Mouse (Mus musculus) forebrain, embryonic 14.5 days (tissue): Measurements from ENCODE around the gene Pet117. TPM values are rescaled to one million over a fixed set of nuclear protein-coding genes. Genes with fewer than 3 reads are reported as not detected.

Experiments
- ATAC-seq: fragments of 200-750 bp; cut with Nextera tagmentation; 2 replicates; pipeline ENCODE4 v1.8.0; 2017; ENCODE audit warnings: mild to moderate bottlenecking, moderate library complexity
- DNase-seq: peaks from one replicate; pipeline ENCODE4 v3.0.0-alpha.2; 2015; ENCODE audit warnings: low spot score
- H3K27ac ChIP-seq: fragments of 300-500 bp; sonication (generic); 2 replicates; pipeline ENCODE4 v1.5.1; 2014; ENCODE audit warnings: low read depth, mild to moderate bottlenecking, control low read depth, low read length, moderate library complexity
- H3K27me3 ChIP-seq: fragments of 300-500 bp; sonication (generic); replicated peaks from 2 replicates; pipeline ENCODE4 v1.6.1; 2014; ENCODE audit warnings: low read length, control low read depth, mixed read lengths; ENCODE audit not compliant: control insufficient read depth, insufficient read depth
- H3K36me3 ChIP-seq: fragments of 300-500 bp; sonication (generic); 2 replicates; pipeline ENCODE4 v1.6.1; 2014; ENCODE audit warnings: low read length, control low read depth; ENCODE audit not compliant: control insufficient read depth, insufficient read depth
- H3K4me1 ChIP-seq: fragments of 300-500 bp; sonication (generic); 2 replicates; pipeline ENCODE4 v1.6.1; 2014; ENCODE audit warnings: antibody characterized with exemption, low read length, control low read depth; ENCODE audit not compliant: control insufficient read depth, insufficient read depth
- H3K4me2 ChIP-seq: fragments of 300-500 bp; sonication (generic); 2 replicates; pipeline ENCODE4 v1.6.1; 2014; ENCODE audit warnings: mild to moderate bottlenecking, control low read depth, low read length
- H3K4me3 ChIP-seq: fragments of 300-500 bp; sonication (generic); 2 replicates; pipeline ENCODE4 v1.5.1; 2014; ENCODE audit warnings: low read depth, low read length, control low read depth
- H3K9ac ChIP-seq: fragments of 300-500 bp; sonication (generic); 2 replicates; pipeline ENCODE4 v1.6.1; 2014; ENCODE audit warnings: mild to moderate bottlenecking, low read length, control low read depth, moderate library complexity
- H3K9me3 ChIP-seq: fragments of 300-500 bp; sonication (generic); replicated peaks from 2 replicates; pipeline ENCODE4 v1.6.1; 2016; ENCODE audit warnings: low read length, control low read depth, mixed read lengths; ENCODE audit not compliant: control insufficient read depth
- WGBS: fragments of 180-500 bp; shearing (Covaris S2); extraction: QIAGEN DNeasy Blood & Tissue Kit; methylation state at CpG from one replicate; pipeline ENCODE4 v1.1.7; 2014; 5-methylcytosine and 5-hydroxymethylcytosine counted together
- polyA plus RNA-seq: library from polyadenylated mRNA; unstranded; fragments of >200 nt; fragmentation: Nextera tagmentation; extraction: Ambion mirVana; gene quantifications from 2 replicates; pipeline ENCODE4 v1.2.1, GENCODE M21; 2014

Gene Pet117
- polyA plus RNA-seq, 1 experiment from 2014 or later: 0.71 TPM

GRCm38 (mm10) chr2:144400659-144401058 is 31.9 kb downstream of the Pet117 start:
- Histone ChIP-seq H3K27me3 (no peaks in the 10 kb centered on the region), H3K36me3 (peaks cover 80% of the 10 kb centered on the region), H3K4me2 (no peak overlapping the region), H3K27ac (no peak overlapping the region), H3K4me1 (no peaks in the 10 kb centered on the region), H3K4me3 (no peak overlapping the region), H3K9ac (no peak overlapping the region), H3K9me3 (no peaks in the 10 kb centered on the region)
- no peak for ATAC-seq
- no peak for DNase-seq
- WGBS: 90% methylated on average over 6 of the region's 6 CpGs

DNA sequence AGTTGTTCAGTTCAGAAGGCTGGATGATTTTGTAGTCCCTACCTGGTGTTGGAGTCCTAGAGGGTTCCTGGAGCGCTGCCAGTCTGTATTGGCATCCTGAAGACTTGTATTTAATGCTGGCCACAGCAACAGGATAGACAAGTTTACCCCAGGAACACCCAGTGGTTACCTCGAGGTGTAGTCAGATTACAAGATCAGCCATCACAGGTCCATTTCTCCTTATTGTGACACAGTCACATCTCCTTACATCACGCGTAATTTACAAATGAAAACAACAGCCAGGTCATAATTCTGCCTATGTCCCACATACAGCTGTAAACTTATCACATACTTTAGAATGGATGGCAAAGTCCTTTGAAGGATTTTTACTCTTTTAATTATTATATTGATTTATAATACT is 40.2 kb downstream of the Pet117 start:
- 92% methylated on average over 4 of the region's 4 CpGs for WGBS
- DNase-seq (no peak), ATAC-seq (no peak)
- Histone ChIP-seq H3K9ac (no peak overlapping the region), H3K27me3 (no peaks in the 10 kb centered on the region), H3K27ac (no peak overlapping the region), H3K36me3 (peaks cover 56% of the 10 kb centered on the region), H3K9me3 (no peaks in the 10 kb centered on the region), H3K4me3 (no peak overlapping the region), H3K4me1 (no peaks in the 10 kb centered on the region), H3K4me2 (no peak overlapping the region)

GRCm38 (mm10) chr2:144410603-144411002 is 41.8 kb downstream of the Pet117 start:
- no peaks in the 10 kb centered on the region for H3K27me3 ChIP-seq
- H3K4me2 ChIP-seq: no peak overlapping the region
- no peak overlapping the region for H3K27ac ChIP-seq
- 77% methylated on average over 3 of the region's 3 CpGs for WGBS
- no peaks in the 10 kb centered on the region for H3K4me1 ChIP-seq
- ATAC-seq: no peak
- H3K4me3 ChIP-seq: no peak overlapping the region
- no peak overlapping the region for H3K9ac ChIP-seq
- peaks cover 45% of the 10 kb centered on the region for H3K36me3 ChIP-seq
- no peaks in the 10 kb centered on the region for H3K9me3 ChIP-seq
- peak; percentile 3 for DNase-seq

DNA sequence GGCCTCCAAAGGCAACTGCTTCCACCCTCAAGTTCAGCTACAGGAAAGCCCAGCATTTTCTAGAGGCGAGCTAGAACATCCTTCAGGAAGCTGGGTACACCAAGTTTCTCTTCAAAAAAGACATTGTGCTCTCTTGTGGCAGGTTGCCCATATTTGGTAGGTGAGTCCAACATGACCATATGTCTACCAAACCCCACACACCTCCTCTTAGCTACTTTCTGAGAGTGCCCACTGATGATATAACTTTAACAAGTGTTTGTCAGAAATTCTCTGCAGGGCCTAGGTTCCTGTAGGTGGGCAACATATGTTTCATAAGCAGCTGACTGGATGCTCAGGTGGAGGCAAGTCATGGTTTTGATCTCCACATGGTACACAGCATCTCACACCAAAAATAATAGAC is 45.9 kb downstream of the Pet117 start:
- no peak for ATAC-seq
- DNase-seq: no peak
- Histone ChIP-seq H3K4me1 (peaks cover 4% of the 10 kb centered on the region), H3K4me3 (no peak overlapping the region), H3K27ac (no peak overlapping the region), H3K27me3 (no peaks in the 10 kb centered on the region), H3K9me3 (no peaks in the 10 kb centered on the region), H3K36me3 (peaks cover 11% of the 10 kb centered on the region), H3K9ac (no peak overlapping the region), H3K4me2 (no peak overlapping the region)
- 100% methylated on average over 1 of the region's 1 CpGs for WGBS

GRCm38 (mm10) chr2:144416859-144417258 is 48.1 kb downstream of the Pet117 start:
- ATAC-seq (no peak), DNase-seq (no peak)
- Histone ChIP-seq H3K4me1 (peaks cover 4% of the 10 kb centered on the region), H3K4me3 (no peak overlapping the region), H3K27ac (no peak overlapping the region), H3K27me3 (no peaks in the 10 kb centered on the region), H3K4me2 (no peak overlapping the region), H3K36me3 (peaks cover 3% of the 10 kb centered on the region; the same call in 1 of the 2 replicates), H3K9ac (no peak overlapping the region), H3K9me3 (no peaks in the 10 kb centered on the region)
- 53% methylated on average over 8 of the region's 8 CpGs for WGBS

- DNase-seq (peak; percentile 27), ATAC-seq (peak; percentile 51)
- H3K9ac ChIP-seq: no peak overlapping the region
- H3K4me1 ChIP-seq: peaks cover 4% of the 10 kb centered on the region
- H3K4me2 ChIP-seq: no peak overlapping the region
- no peaks in the 10 kb centered on the region for H3K9me3 ChIP-seq
- H3K4me3 ChIP-seq: no peak overlapping the region
- no peak overlapping the region for H3K27ac ChIP-seq
- H3K36me3 ChIP-seq: peaks cover 3% of the 10 kb centered on the region; the same call in 1 of the 2 replicates
- WGBS: 16% methylated on average over 2 of the region's 2 CpGs
- no peaks in the 10 kb centered on the region for H3K27me3 ChIP-seq
Observed at GRCm38 (mm10) chr2:144418062-144418461, 49.3 kb downstream of the Pet117 start.

GRCm38 (mm10) chr2:144422094-144422675 is 53.4 kb downstream of the Pet117 start:
- peaks cover 4% of the 10 kb centered on the region for H3K4me1 ChIP-seq
- H3K4me3 ChIP-seq: no peak overlapping the region
- H3K27ac ChIP-seq: no peak overlapping the region
- ATAC-seq (no peak), DNase-seq (no peak)
- H3K9me3 ChIP-seq: no peaks in the 10 kb centered on the region
- H3K36me3 ChIP-seq: no peaks in the 10 kb centered on the region
- H3K27me3 ChIP-seq: no peaks in the 10 kb centered on the region
- H3K9ac ChIP-seq: no peak overlapping the region
- 76% methylated on average over 10 of the region's 10 CpGs for WGBS
- no peak overlapping the region for H3K4me2 ChIP-seq

Other genes with a start within 250 kb of the Pet117 start
- gene Mgme1, start 98.3 kb upstream of the Pet117 start, polyA plus RNA-seq: 10.5 and 12.5 TPM in 2 replicates
- 61.7 and 64.5 TPM in 2 replicates for gene Snx5, start 98.1 kb upstream of the Pet117 start, polyA plus RNA-seq
- gene Ovol2, start 36.9 kb upstream of the Pet117 start, polyA plus RNA-seq: not detected in 2 replicates
- 21.0 and 22.0 TPM in 2 replicates for gene Kat14, start within 50 bp of the Pet117 start, polyA plus RNA-seq
- 4.3 and 5.1 TPM in 2 replicates for gene Dzank1, start 158.4 kb downstream of the Pet117 start, polyA plus RNA-seq
- gene Polr3f, start 158.7 kb downstream of the Pet117 start, polyA plus RNA-seq: 24.4 and 27.5 TPM in 2 replicates
- 65.0 and 71.1 TPM in 2 replicates for gene Rbbp9, start 181.9 kb downstream of the Pet117 start, polyA plus RNA-seq
- gene Sec23b, start 187.2 kb downstream of the Pet117 start, polyA plus RNA-seq: 71.1 and 73.1 TPM in 2 replicates
- gene Smim26, start 225.1 kb downstream of the Pet117 start, polyA plus RNA-seq: 45.8 and 59.0 TPM in 2 replicates
- 69.7 and 79.1 TPM in 2 replicates for gene Dtd1, start 230.9 kb downstream of the Pet117 start, polyA plus RNA-seq